Mouse (Mus musculus) adrenal gland, postnatal 25 days (tissue): Measurements from ENCODE around the gene 1700092M07Rik. TPM values are rescaled to one million over a fixed set of nuclear protein-coding genes. Genes with fewer than 3 reads are reported as not detected.

Experiments used
- DNase-seq: peaks from one replicate; pipeline ENCODE4 v3.0.0; 2021; ENCODE audit warnings: mixed read lengths
- total RNA-seq: library from RNA; stranded (reverse); gene quantifications from 2 replicates; pipeline ENCODE4 v1.2.3, GENCODE M21; 2021

Gene 1700092M07Rik
- total RNA-seq, 1 experiment from 2014 or later = 2.6 TPM

- no peak for DNase-seq
Observed at GRCm38 (mm10) chr19:8742176-8742575, 1.7 kb downstream of the 1700092M07Rik start.

- no peak for DNase-seq
Observed at GRCm38 (mm10) chr19:8745382-8745781, 4.9 kb downstream of the 1700092M07Rik start.

- DNase-seq = no peak
Observed at GRCm38 (mm10) chr19:8747368-8747767, 6.8 kb downstream of the 1700092M07Rik start.

GRCm38 (mm10) chr19:8755652-8756051 lies 15.1 kb downstream of the 1700092M07Rik start:
- no peak for DNase-seq

GRCm38 (mm10) chr19:8756635-8757387 lies 16.3 kb downstream of the 1700092M07Rik start, which contains the start of gene Nxf1:
TSS of gene Nxf1 (plus strand) at chr19:8757073.
- DNase-seq = peak; percentile 96

GRCm38 (mm10) chr19:8757471-8757998 lies 17.0 kb downstream of the 1700092M07Rik start:
- DNase-seq = no peak

GRCm38 (mm10) chr19:8758899-8759298 lies 18.4 kb downstream of the 1700092M07Rik start:
- no peak for DNase-seq

GRCm38 (mm10) chr19:8760757-8761156 lies 20.2 kb downstream of the 1700092M07Rik start:
- DNase-seq = no peak

GRCm38 (mm10) chr19:8763276-8763675 lies 22.8 kb downstream of the 1700092M07Rik start:
- DNase-seq = no peak

- no peak for DNase-seq
Observed at GRCm38 (mm10) chr19:8765562-8765961, 25.0 kb downstream of the 1700092M07Rik start.

GRCm38 (mm10) chr19:8770567-8771270 lies 30.2 kb downstream of the 1700092M07Rik start, which contains the start of gene Tmem223:
TSS of gene Tmem223 (plus strand) at chr19:8770996.
- DNase-seq = peak; percentile 82

GRCm38 (mm10) chr19:8772996-8773395 lies 32.5 kb downstream of the 1700092M07Rik start:
- no peak for DNase-seq

GRCm38 (mm10) chr19:8773409-8773808 lies 32.9 kb downstream of the 1700092M07Rik start:
- no peak for DNase-seq

- DNase-seq = peak; percentile 95
Observed at GRCm38 (mm10) chr19:8774086-8774835, 33.7 kb downstream of the 1700092M07Rik start, which contains the start of gene Tmem179b. TSS of gene Tmem179b (minus strand) at chr19:8774467.

GRCm38 (mm10) chr19:8774951-8775421 lies 34.5 kb downstream of the 1700092M07Rik start:
- peak; percentile 33 for DNase-seq

- DNase-seq = peak; percentile 86
Observed at GRCm38 (mm10) chr19:8786008-8786781, 45.7 kb downstream of the 1700092M07Rik start, which contains the start of gene Taf6l. TSS of gene Taf6l (minus strand) at chr19:8786417.

- DNase-seq = no peak
Observed at GRCm38 (mm10) chr19:8788521-8788920, 48.0 kb downstream of the 1700092M07Rik start.

- DNase-seq = no peak
Observed at GRCm38 (mm10) chr19:8789171-8789570, 48.7 kb downstream of the 1700092M07Rik start.

- DNase-seq = no peak
Observed at GRCm38 (mm10) chr19:8790171-8790570, 49.7 kb downstream of the 1700092M07Rik start.
